Mouse (Mus musculus) adrenal gland, postnatal 10 days (tissue): ENCODE measurements around the gene Retsat. TPM values are rescaled to one million over a fixed set of nuclear protein-coding genes. Genes with fewer than 3 reads are reported as not detected.

ENCODE experiments used
- DNase-seq: peaks from one replicate; pipeline ENCODE4 v3.0.0; 2021; ENCODE audit warnings: mixed read lengths
- total RNA-seq, 2 experiments: library from RNA; stranded (reverse); gene quantifications; 2 replicates each; pipeline ENCODE4 v1.2.3; 2021

Gene Retsat
- total RNA-seq, 2 experiments from 2014 or later = 359 to 375 TPM

DNA sequence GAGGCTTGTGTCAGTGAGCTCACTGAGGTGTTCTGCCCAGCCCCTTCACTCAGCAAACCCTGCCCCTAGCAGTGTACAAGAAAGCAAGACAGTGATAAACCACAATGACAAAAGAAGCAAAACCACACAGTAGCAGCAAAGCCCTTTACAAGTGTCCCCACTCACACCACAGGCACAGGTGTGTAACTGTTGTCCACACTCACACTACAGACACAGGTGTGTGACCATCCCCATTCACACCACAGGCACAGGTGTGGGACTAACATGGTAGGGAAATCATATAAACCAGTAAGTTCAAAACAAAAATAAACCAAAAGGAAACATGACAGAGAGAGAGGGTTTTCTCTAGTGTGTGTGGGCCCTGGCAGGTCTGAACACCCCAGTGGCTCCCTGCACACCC is 10.0 kb upstream of the Retsat start:
- DNase-seq = no peak

DNA sequence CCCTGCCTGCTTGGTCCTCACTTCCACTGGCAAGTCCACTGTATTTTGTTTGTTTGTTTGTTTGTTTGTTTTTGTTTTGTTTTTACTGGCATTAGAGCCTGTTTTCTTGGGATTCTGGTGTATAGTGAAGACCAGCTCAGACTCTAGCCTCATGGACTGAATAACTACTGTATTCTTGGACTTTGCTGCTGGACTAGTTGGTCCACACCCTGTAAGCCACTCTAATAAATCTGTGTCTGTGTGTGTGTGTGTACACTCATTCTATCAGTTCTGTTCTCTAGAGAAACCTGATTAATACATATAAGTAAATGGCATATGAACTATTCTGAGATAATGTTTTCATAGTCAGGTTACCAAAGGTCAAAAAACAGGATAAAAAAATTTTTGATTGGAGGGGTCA is 8.2 kb upstream of the Retsat start:
- DNase-seq = no peak

DNA sequence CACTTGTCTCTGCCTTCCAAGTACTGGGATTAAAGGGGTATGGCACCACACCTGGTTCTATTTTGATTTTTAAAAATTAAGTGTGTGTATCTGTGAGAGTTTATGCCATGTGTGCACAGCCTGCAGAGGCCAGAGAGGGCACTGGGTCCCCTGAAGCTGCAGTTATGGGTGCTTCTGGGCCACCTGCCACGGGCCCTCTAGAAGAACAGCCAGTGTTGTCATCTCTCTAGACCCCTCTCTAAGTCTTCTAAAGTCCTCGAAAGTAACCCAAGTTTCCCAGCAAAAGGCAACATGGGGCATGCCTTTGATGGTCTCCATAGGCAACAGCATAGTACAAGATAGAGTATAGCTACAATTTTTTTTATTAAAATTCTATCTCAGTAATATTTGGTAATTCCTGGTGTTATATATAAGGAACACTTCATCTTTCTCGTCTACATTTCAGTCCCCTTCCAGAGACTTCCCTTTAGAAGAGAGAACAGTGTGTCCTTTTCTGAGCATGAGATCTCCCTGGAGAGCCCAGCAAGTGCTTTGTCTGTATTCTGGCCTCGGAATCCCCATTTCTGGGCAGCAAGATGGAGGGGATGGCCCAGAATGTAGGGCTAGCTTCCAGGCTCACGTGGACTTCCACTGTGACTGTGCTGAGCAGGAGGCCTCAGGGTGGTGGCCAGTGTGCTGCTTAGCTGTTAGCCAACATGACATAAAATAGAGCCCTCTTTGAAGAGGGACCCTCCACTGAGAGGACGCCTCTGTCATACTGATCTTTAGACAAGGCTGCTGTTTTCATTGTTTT is 5.1 kb upstream of the Retsat start:
- DNase-seq = no peak

DNA sequence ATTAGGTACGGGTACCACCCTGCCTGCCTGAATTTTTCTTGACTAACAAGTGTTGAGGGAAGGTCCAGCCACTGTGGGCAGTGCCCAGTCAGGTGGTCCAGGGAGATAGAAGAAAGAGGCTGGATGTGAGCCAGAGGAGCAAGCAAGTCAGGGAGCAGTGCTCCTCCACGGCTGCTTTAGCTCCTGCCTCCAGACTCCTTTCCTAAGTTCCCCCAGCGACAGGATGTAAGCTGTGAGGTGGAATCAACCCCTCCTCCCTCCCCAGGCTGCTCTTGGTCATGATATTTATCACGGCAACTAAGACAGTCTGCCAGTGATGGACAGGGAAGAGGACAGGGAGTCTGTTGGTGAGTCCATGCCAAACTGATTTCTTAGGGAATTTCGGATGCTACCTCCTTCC is 4.4 kb upstream of the Retsat start:
- no peak for DNase-seq

DNA sequence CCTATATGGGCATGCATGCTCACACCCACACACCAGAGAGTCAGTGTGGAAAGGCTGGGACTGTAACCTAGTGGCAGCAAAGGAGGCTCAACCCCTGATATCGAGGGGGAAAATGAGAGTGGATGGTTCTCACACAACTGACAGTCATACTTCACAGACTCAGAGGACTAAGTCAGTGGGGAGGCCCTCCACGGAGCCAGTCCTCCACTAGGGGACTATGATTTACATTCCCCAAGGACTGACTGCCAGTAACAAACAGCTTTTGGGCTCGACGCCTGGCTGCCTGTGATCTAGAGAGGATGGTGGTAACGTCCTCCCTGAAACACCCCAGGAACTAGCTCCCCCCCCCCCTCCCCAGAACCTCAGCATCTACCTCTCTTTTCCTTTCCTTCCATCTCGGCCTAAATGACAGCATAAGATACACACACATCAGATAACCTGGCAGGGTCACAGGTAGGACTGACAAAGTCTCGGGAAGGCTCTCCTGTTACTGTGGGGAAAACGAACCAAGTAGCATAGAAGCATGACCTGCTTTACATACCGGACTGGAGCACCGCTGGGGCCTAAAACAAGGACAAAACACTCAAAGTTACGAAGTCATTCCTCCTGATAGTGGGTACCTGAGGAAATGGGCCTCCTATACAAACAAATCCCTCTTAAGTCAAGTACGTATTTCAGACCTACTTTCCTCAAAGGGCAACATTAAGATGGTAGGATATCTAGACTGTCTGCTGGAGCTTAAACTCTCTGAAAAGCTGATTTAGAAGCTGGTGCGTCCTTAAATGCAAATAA is 996 bp upstream of the Retsat start:
- peak; percentile 61 for DNase-seq

DNA sequence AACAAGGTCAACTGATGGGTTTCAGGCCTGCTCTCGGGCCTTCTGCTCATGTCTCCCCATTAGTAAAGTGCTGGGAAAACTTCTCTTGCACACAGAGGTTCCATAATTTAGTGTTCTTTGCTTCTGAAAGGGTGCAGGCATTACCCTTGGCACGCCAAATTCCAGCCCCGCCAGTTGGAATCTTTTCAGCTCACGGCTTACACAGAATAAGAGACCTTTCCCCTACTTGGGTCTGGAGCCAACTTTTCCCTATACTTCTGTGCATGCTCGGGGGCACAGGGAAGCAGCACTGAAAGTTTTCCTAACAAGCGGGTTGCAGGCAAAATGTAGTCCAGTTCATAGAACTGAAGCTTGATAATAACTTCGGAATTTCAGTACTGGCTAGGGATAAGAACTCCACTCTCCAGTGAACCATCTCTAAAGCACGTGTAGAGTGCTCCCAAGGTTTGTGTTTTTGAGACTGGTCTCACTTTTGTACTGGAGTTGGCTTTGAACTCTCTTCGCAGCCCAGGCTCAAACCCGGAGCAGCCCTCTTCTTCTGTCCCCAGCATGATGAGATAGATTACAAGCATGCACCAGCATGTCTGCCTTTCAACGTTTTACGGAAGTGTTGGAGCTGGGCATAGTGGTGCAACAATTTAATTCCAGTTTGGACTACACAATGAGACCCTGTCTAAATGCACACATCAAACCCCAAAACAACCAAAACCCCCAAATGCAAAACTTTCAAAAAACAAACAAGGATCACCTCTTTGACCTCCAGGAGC is 699 bp downstream of the Retsat start:
- peak; percentile 79 for DNase-seq

DNA sequence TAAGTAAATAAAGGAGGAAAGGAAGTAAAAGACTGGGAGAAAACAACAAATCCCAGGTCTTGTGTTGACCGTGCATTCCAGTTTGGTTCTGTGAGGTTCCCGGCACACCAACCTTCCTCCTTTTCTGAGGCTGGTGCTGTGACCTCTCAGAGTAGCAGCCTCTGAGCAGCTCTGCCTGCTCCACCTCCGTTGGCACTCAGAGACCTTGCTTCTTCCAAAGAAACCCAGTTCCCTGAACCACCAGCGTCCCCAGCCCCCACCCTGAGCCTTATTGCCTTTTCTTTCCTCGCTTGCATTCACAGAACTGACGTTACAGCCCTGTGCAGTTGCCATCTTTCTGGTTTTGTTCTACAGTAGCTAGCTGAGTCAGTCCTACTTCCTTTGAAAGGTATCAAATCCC is 1.9 kb downstream of the Retsat start:
- peak; percentile 52 for DNase-seq

DNA sequence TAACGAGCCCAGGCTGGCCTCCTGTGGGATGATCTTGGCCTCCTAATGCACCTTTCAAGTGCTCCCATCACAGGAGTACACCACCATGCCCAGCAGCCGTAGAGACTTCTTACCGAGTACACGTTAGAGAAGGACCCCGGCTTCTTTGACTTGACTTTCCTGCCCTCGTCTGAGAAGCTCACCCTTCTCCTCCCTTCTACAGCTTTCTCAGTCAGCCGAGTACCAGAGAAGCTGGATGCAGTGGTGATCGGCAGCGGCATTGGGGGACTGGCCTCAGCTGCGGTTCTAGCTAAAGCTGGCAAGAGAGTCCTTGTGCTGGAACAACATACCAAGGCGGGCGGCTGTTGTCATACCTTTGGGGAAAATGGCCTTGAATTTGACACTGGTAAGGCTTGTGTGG is 2.5 kb downstream of the Retsat start:
- DNase-seq = no peak

DNA sequence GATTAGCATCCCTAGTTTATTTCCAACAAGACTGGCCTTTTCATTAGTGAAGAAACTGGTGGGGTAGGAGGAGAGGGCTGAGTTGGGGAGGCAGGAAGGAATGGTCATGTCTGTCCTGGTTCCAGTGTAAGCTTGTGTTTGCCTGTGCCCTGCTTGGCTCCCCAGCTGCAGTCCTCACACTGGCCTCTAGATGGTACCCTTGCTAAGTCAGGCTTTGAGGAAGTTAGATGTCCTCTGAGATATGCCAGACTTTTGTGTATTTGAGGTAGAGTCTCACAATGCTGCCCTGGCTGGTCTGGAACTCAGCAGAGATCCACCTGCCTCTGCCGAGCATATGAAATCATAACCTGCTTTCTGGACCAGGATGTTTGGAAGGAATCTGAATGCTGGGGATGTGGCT is 3.5 kb downstream of the Retsat start:
- DNase-seq = peak; percentile 89

DNA sequence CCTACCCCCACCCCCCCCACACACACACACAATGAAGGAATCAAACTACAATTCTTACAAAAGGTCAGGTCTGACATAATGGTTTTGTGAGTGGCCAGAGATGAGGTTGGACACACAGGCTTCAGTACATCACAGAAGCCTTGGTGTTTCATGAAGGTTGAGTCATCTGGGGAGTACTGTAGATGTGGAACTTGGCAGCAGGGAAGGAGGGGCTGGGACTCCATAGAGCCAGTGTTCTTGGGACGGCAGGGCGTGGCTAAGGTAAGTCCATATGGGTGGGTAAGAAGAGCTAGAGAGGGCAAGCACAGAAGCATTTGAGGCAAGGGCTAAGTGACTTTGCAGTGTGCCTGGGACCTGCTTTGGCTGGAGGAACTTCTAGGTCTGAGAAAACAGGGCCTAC is 5.8 kb downstream of the Retsat start:
- no peak for DNase-seq

DNA sequence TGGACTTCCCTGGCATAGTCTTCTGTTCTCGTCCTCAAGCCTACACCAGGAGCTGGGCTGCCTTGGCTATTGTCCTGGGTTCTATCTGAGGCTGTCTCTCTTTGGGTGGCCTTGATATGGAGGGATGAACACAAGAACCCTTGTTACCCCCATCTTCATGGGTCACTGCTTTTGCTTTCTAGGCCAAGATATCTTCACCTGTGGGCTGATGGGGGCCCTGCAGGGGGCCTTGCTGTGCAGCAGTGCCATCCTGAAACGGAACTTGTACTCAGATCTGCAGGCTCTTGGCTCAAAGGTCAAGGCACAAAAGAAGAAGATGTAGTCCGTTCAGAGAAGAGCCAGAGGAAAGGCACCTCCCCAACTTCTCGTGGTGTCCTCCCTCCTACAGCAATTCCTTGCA is 8.8 kb downstream of the Retsat start:
- no peak for DNase-seq

DNA sequence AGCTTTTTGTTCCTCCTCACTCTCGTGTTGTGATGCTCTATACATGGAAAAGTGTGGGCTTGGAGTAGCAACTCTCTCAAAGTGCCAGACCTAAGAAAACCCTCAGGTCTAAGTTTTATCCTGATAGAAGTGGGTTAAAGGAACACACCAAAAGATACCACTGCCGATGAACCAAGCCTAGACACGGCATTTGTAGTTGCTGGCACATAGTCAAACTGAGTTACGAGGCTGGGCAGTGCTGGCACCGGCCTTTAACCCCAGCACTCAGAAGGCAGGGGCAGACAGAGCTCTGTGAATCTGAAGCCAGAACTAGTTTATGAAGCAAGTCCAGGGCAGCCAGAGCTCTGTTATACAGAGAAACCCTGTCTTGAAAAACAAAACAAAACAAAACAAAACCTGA is 9.4 kb downstream of the Retsat start:
- DNase-seq = peak; percentile 49

DNA sequence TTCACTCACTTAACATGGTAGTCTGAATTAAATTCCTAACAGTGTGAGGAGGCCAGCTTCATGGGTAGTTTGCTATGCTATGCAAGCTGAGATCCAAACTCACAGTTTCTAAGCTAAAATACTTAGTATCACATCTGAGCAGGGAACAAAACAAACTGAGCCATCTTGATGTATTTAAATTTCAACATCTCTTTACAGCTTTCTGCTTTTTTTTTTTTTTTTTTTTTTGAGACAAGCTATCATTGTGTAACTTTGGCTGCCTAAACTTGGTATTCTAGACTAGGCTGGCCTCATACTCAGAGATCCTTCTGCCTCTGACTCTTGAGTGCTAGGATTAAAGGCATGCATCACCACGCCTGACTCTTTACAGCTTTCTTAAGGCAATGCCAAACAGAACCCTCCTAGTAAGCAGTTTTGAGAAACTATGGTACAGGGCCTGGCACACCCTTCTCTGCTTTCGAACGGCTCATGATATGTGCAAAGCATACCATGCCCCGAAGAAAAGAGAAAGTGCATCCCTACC is 10.4 kb downstream of the Retsat start:
- DNase-seq = no peak

DNA sequence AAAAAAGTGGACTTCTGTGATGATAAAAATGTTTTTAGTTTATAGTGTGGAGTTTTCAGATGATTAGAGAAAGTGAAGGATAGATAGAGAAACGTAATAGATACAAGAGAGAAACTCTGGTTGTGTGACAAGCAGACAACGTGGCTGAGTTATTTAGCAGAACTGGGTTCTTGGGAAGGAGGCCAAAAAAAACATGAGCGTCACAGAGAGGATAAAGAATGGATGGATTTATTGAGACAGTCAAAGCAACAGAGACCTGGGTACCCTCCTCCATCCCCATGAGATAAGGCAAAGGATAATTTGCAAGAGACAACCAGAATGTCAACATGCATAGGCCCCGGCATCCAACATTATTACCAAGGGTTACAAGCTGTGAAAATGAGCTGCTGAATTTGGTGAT is 12.0 kb downstream of the Retsat start:
- no peak for DNase-seq

DNA sequence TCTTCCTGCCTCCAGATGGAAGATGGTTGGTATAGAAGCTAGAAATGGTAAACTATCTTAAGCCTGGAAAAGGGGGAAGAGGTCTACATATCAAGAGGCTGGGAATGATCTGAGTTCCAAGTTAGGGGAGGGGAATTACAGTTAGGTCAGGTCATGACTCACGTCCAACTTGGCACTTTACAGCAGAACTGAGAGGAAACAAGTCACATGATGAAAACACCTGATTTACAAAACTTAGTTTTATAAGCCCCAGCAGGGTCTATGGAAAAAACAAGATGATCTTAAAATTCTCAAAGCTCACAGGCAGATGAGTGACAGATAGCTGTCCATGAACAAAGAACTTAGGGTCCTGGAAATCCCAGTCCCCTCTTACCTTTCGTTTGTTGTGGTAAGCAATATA is 16.9 kb downstream of the Retsat start:
- DNase-seq = no peak

DNA sequence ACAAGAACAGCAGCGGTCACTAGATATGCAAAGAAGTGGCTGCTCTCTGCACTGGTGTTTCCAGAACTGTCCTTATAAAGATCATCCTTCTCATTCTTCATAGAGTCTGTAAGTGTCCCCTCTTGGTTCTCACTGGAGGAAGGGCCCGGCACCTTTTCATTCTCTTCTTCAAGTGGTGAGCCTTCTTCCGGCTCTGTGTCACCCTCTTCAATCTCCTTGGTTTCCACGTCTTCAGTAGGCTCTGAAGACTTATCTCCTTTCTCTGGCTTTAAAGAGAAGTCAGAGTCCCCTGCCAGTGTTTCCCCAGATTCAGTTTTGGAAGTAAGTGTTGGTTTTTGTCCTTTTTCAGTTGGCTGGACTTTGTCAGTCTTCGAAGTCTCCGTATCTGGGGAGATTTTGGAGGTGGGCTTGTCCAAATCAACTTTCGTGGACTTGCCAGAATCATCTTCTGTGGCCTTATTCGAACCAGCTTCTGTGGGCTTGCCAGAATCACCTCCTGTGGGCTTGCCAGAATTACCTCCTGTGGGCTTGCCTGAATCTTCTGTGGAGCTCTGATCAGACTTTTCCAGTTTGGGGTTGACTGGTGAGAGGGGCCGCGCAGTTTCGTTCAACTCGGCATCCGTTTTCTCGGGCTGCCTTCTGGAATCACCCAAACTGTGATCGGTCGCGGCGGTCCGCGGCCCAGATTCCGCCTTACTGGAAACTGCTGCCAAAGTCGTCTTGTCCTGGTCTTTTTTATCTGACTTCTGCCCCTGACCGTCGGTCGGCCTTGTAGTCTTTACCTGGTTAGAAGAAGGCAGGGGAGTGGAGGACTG is 17.5 kb downstream of the Retsat start:
- DNase-seq = no peak

DNA sequence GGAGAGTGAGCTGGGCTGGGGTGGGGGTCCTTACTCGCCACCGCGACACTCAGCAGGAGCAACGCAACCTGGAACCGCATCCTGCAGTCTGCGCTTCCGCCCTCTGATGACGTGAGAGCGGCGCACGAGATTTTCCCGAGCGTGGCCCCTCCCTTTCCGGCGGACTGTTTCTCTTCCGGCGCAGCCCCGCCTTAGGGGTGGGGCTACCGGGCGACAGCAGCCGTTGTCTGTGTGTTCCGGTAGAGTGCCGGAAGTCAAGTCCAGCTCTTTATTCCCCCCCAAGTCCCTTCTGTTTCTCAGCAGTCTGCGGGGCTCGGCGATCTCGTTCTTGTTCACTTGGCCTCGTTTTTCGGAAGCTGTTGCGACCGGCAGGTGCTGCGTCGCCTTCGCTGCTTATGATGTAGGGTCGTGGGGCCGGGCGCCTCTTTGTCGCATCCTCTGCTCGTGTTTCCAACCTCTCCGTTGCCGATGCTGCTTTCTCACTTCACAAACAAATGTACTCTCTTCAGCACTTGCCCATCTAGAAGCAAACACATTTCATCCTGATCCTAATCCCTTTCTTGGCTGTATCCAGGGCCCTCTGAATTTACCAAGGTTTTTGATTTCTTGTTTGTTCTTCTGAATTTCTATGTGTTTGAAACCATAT is 18.5 kb downstream of the Retsat start, which contains the start of gene Tgoln1:
Gene Tgoln1, minus strand, starts transcription at position 358 of the 646 bp plus-strand sequence.
- peak; percentile 96 for DNase-seq

DNA sequence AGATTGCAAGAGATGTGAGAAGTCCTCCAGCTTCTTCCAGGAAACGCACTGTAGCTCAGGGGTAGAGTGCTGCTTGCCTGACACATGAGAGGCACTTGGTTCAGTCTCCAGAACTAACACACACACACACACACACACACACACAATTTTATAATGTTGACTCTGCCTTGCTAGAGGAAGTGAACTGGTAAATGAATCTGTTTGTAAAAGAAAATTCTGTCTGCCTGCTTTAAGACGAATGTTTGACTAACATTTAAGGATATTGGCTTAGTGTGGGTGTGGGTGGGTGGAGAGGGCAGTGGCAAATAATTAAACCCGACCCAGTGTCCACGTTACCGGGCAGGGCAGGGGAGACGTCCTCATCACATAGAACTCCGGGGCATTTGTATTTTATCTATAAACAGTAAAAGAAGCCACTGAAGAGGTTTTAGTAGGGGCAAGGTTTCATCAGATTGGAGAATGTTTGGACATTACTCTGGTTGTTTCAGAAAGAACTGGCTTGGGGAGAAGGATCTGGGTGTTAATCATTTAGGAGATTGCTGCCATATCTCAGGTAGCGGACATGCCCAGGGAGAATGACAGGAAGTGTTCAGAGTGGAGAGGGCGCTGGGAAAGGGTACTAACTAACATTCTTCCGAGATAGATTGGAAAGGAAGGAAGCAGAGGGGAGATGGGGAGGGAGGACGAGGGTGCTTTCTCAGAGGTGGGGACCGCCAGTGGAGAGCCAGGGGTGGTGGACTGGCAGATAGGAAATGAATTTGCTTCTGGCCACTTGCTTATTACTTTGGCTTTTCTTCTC is 21.7 kb downstream of the Retsat start:
- no peak for DNase-seq

DNA sequence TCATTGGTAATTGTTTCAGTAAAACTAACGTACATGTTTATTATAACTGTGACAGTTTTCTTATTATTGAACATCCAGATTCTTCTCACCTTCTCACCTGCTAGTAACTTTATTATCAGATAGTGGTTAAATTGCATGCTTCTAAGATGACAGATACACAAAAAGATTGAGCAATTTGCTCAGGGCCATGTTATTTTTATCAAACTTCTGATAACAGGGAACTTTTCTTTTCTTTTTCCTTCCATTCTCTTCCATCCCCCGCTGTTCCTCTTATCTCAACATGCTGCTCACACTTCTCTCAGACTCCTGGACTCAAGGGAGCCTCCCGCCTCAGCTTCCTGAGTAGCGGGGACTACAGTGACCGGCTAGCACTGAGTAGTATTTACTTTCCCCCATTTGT is 22.6 kb downstream of the Retsat start:
- no peak for DNase-seq

DNA sequence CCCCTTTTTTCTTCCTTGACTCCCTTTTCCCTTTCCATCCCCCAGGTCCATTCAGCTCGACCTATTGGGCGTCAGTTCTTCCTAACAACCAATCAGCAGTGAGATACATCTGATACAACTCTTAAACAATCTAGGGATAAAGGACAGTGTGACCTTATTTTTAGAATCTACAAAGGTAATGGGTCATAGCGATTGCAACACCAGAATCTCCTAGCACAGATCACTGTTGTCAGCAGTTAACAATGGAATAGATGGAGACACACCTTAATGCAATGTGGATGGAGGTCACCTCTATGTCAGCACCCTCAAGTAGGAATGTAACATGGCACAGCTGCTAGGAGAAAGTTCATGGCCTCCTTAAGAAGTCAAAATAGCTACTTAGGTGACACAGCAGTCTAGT is 24.6 kb downstream of the Retsat start:
- no peak for DNase-seq
